Mouse (Mus musculus): ENCODE results near the gene Pdpn.

Gene Pdpn

DNA sequence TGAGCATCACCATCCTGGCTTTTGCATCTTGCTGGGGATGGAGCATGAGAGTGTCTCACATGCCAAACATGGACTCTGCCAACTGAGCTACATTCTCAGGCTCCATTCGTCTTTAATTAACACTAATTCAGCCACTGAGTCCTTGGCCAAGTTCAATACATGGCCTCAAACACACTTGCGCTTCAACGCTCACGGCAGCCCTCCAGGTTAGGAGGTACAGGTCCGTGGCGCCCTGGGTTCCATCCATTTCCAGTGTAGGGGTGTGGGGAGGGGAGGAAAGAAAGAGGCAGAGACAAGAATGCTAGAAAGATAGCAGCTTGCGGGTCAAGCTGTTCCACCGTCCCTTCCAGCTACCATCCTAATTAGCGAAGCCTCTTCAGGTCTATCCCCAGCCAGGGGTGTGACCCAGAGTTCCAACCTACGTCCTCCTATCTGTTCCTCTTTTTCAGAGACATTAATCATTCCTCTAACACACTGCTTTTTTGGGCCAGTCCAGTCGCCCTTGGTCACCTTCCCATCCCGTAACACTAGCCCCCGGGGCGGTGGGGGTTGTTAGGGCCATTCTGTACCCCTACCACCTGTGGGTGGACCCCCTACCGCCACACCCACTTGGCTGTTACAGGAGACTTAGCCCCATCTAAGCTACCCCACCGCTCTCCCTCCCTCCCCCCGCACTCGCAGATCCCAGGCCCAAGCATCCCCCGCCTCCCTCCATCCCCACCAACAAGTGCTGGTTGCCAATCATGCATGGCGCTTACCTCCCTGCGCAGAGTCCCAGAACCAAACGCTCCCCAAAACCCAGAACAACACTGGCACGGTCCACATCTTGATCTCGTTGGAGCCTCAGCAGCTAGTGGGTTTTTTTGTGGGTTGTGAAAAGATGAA, 691 bp downstream of the Pdpn start:
- no peak for DNase-seq (ENCODE audit: low read depth)

DNA sequence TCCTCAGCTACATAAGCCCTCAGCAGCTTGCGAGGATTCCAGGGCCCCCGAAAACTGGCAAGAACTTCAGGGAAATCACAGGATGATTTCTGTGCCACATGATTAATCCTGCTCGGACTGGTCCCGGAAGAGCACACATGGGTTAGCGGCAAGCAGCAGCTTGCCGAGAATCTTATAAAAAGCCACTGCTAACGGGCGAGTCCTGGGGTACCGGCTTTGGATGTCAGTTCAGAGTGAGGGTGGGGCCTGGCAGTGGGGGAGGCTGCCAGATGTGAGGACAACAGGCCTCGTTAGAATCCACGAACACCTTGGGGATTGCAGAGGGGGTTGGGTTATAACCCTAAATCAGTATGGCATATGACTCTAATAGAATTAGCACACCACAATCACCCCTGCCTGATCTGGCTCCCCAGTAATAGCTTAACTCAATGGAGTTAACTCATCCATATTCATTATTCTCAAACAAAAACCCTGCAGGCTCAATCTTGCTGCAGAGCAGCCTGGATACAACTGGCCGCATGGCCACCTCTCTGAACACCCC, 2.3 kb downstream of the Pdpn start:
- no peak for DNase-seq (ENCODE audit: low read depth)

DNA sequence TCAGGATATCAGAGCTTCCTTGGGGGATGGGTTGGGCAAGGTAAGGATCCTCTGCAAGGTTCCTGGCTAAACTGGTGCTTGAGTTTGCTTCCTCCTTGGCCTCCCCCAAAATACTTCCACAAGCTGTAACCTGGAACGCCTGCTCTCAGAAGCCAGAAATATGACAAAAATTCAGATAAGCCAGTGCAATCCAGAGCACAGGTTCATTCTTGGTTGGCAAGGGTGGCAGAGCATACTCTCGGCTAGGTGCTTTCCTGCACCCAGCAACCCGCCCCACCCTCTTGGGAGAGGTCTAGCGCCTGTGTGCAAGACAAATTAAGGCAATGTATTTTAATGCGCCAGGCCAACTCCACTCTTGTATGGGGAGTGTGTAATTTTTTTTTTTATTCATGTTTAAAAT, 3.2 kb downstream of the Pdpn start:
- no peak for DNase-seq (ENCODE audit: low read depth)

DNA sequence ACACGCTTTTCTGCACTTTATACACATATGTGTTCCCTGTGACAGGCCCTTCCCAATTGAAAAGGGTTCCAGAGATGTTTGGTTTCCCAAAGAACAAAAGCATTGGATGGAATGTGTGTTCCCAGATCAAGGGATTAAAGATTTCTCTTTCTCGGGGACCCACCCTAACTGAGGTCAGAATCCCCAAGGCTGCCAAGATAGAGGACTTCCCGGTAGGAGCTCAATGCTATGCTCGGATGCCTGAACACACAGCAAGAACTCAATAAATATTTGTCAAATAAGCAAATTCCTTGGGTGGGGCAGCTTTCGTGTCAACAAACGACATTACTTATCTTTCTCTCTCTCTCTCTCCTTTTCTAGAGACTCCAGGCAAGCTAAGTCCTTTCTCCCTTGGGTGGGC, 5.0 kb downstream of the Pdpn start:
- no peak for DNase-seq (ENCODE audit: low read depth)

DNA sequence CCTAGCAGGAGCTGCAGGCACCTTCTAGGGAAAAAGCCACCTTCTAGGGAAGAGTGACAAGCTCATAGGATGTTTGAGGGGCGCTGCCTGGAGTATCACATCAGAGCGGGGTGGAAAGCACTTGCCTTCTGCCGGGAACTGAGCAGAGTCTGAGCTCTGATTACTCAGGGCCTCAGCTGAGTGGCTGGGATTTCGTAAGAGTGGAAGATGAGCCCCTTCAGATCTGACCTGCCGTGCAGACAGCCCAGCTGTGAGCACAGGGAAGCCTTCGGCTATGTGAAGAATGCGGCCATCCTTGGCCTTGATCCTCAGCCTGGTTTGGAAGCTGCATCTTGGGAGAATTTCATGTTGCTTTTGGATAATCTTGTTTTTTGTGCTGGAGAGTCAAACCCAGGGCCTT, 10.5 kb downstream of the Pdpn start:
- no peak for DNase-seq (ENCODE audit: low read depth)

DNA sequence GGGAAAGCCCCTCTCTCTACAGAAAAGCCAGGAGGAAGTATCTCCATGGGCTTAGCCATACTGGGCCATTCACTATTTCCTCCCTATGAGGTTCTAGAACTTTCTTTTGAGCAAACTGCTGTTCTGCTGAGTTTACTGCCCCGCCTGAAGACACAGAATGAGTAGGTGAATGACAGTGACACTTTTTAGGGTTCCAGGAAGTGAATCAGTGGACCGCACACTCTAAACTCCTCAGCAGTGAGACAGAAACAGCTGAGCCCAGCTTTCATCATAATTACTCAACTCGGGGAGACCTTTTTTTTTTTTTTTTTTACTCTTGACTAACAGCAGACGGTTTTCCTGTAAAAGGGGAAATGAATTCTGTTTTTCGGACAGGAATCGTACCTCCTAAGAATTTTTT, 10.9 kb downstream of the Pdpn start:
- no peak for DNase-seq (ENCODE audit: low read depth)

DNA sequence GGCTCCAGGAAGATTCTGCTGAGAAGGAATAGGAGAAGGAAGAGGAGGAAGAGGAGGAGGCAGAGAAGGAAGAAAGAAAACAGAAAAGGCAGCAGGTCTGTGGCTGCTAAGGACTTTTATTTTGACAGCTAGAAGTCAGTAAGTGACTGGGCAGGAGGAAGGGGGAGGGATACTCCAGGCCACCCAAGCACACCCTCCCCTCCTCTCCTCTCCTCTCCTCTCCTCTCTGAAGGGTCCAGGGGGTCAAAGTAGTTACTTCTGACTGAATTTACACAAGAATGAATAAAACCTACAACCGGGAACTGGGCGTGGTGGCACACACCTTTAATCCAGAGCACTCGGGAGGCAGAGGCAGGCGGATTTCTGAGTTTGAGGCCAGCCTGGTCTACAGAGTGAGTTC, 12.3 kb downstream of the Pdpn start:
- DNase-seq (ENCODE audit: low read depth) = no peak

DNA sequence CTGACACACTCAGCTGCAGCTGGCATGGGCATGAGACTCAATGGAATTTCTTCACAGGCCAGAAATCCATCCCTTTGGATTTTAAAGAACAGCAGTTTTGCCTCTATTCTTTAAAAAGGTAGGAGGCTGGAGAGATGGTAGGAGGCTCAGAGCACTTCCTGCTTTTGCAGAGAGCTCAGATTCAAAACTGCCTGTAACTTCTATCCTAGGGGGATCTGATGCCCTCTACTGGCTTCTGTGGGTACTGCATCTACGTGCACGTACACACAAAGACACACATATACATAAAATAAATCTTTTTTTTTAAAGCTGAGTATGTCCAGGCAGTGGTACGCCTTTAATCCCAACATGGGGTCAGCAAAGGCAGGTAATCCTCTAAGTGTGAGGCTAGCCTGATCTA, 19.2 kb downstream of the Pdpn start:
- no peak for DNase-seq (ENCODE audit: low read depth)

DNA sequence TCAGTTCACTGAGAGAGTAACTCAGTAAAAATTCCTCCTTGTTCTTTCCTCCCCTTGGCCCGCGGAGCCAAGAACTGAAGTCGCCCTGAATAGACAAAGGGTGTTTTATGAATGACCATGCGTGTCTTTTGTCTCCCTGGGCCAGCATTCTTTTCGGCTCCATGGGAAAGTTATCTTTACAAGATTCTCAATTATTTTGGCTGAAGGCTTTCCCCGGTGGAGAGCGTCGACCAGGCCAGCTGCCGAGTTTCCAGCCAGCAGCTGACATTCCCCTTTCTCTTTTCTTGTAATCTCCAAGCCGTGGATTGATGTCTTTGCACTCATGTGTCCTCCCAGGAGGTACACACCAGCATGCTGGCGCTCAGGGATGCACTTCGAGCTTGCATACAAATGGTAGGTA, 19.7 kb downstream of the Pdpn start:
- DNase-seq (ENCODE audit: low read depth) = no peak

DNA sequence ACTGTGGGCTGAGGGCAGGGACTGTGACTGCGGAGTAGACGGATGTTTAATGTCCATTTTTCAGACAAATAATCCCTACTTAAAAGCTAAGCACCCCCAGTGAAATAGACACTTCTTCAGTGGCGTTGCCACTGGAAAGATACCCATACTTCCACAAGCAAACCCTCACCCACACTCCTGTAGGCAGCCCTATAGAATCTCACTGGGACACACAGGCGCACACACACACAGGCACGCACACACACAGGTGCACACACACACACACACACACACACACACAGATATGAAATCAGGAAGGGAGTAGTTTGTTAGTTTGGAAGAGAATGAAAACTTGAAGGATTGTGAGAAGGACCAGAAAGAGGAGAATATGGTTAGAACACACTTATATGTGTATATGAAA, 20.3 kb downstream of the Pdpn start:
- DNase-seq (ENCODE audit: low read depth) = no peak

DNA sequence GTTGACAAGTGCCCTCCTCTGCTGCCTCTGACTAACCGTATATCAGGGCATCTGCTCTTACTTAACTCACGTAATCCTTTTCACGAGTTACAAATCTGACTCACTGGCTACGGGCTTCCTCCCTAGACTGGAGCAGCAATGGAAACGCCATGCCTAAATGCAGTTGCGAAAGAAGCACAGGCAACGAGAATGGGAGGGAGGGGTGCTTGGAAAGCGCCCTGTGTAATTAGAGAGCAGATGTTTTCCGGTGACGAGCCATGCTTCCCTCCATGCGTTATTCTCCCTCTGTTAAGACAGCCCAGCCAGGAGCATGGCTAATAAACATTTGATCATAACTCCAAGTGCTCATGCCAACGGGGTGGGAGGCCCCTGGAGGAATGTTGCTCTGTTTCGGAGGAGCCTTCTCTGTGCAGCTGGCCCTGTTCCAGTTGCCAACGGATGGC, 20.9 kb downstream of the Pdpn start:
- DNase-seq (ENCODE audit: low read depth) = no peak

DNA sequence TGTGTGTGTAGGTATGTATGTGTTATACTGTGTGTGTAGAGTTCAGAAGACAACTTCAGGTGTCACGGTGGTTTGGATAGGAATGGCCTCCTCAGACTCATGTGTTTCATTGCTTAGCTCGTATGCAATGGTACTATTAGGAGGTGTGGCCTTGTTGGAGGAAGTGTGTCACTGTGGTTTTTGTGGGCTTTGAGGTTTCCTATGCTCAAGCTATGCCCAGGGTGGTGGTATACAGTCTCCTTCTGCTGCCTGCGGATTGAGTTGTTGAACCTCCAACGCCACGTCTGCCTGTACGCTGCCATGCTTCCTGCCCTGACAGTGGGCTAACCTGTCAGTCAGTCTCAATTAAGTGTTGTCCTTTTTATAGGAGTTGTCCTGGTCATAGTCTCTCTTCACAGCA, 22.0 kb downstream of the Pdpn start:
- no peak for DNase-seq (ENCODE audit: low read depth)

DNA sequence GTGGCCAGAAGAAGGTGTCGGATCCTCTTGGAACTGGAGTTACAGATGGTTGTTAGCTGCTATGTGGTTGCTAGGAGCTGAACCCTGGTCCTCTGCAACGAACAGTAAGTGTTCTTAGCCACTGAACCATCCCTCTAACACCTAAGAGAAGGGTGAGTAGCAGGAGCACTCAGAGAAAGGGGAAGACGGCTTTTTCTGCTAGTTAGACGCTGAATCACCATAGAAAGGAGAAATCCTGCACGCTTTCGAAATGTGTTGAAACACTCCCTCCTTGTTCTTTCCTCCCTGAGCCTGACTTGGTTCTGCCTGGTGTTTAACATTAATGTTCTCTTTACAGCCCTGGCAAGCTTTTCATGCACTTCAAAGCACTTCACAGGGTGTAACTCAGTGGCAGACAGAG, 27.8 kb downstream of the Pdpn start:
- DNase-seq (ENCODE audit: low read depth) = no peak

DNA sequence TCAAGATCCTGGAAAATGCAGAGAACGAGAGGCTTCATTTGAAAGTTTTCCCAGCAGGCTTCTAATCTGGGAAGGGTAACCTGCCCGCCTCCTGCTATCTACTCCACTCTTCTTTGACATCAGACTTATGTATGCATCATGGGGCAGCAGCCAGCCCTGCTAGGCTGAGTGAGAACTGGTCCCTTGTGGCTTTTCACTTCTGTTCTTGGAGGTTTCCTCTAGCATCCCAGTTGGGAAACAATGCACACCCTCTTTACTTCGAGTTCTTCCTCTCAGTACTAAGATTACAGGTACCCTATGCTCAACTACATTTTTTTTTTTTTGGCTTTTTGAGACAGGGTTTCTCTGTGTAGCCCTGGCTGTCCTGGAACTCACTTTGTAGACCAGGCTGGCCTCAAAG, 28.5 kb downstream of the Pdpn start:
- DNase-seq (ENCODE audit: low read depth) = no peak

DNA sequence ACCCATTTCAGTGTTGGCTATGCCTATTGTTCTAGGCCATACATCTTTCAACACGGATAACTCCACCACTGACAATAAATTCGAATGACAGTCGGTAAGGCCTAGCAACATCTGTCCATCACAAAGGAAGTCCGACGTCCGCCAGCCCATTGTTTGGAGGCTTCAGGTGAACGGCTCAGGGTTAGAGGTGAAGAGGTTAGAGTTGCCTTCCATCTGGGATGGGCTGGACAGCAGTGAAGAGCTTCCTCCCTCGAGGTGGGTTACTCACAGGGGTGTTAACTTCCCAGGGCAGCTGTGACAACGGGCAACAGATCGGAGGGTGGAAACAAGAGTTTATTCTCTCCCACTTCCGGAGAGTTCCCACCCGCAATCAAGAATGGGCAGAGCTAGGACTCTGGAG, 36.7 kb downstream of the Pdpn start:
- no peak for DNase-seq (ENCODE audit: low read depth)

DNA sequence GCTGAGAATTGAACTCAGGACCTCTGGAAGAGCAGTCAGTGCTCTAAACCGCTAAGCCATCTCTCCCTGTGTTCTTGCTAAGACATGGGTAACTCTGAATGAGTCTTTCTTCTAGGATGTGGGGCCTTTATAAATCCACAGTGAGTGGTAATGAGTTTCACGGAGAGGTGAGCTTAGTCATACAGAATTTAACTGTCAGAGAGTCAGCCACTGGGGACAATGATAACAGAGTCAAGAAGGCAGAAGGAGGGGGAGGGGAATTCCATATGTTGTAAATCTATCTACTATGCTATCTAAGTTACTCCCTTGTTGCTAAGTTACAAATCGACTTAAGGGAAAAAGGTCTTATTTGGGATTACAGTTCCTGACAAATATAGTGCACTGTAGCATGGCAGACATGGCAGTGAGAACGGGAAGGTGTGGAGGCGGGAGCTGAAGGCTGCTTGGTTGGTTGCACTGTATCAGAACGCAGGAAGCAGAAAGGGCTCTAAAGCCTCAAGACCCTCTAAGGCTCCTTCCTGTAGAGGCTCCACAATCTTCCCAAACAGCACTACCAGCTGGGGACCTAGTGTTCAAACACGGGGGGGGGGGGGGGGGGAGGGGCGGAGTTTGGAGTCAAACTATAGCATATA, 39.5 kb downstream of the Pdpn start:
- DNase-seq (ENCODE audit: low read depth) = peak; percentile 39

DNA sequence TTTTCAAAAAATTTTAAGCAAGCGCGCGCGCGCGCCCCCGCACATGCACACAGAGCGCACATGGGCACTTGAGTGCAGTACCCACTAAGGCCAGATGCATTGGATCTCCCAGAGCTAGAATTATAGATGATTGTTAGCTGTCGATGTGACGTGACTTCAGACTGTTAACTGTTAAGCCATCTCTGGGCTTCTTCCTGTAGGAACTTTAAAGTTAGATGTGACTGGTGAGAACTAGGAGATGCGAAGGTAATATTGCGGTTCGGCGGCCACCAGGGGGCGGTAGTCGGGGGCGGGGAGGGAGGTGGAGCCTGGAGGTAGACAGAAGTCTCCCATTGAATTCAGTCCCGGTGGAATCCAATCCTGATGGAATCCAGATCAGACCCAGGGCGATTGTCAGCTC, 40.8 kb downstream of the Pdpn start:
- peak; percentile 31 for DNase-seq (ENCODE audit: low read depth)

DNA sequence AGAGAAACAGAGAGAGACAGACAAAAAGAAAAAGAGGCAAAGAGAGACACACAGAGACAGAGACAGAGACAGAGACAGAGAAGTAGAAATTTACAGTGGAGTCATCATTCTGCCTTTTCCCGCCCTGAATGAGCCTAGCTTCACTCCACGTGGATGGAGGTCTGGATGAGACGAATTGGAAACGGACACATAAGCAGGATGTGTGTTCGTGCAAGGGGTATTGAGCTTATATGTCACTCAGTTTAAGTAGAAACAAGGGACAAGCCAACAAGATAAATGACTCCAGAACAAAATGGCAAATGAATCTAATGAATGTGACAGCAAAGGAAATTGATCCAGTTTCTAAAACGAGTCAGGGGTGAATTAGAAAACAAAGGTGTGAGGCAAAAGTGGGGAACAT, 41.4 kb downstream of the Pdpn start:
- DNase-seq (ENCODE audit: low read depth) = no peak

DNA sequence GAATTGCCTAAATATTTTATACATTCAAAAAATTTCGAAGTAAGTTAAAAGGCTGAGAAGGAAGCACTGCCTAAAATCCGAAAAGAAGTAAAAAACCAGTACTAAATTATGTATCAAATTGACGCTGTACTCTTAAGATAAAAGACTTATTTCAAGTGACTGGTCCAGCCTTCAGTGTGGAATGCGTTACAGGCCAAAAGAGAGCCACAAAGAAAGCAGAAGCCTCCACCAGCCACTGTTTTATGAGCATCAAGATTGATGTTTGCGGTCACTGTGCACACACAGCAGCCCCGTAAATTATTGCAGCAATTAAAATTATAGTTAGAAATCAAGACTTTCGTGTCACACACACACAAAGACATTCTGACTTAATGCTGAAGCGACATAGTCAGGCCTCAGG, 43.8 kb downstream of the Pdpn start:
- DNase-seq (ENCODE audit: low read depth) = no peak

DNA sequence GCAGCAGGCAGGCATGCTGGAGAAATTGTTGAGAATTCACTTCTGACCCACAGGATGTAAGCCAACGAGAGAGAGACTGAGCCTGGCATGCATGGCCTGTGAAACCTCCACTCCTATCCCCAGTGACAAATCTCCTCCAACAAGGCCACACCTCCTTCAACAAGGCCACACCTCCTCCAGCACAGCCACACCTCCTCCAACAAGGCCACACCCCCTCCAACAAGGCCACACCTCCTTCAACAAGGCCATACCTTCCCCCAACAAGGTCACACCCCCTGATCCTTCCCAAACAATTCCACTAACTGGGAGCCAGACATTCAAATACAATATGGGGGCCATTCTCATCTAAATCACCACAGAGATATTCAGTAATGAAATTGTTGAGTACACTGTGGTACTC, 46.0 kb downstream of the Pdpn start:
- no peak for DNase-seq (ENCODE audit: low read depth)

DNA sequence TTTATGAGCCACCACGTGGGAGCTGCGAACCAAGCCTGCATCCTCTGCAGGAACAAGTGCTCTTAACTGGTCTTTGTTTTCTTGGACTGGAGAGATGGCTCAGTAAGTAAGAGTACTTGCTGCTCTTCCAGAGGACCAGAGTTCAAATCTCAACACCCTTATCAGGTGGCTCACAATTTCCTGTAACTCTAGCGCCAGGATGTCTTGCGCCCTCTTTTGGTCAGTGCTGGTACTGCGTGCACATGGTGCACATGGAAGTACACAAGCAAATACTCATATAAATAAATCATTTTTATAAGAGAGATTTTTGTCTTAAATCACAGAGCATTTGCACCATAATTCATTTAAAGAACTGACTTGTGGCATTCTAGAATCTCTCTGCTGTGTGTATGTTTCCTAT, 51.3 kb downstream of the Pdpn start:
- peak; percentile 29 for DNase-seq (ENCODE audit: low read depth)

DNA sequence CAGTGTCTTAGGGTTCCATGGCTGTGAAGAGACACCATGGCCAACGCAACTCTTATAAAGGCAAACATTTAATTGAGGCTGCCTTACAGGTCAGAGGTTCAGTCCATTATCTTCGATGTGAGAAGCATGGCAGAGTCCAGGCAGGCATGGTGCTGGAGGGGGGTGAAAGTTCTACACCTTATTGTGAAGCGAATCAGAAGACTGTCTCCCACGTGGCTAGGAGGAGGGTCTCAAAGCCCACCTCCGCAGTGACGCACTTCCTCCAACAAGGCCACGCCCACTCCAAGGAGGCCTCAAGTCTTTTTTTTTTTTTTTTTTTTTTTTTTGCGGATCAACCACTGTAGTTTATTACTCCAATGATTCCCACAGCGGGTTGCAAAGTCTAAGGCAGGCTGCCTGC, 58.1 kb downstream of the Pdpn start:
- no peak for DNase-seq (ENCODE audit: low read depth)

DNA sequence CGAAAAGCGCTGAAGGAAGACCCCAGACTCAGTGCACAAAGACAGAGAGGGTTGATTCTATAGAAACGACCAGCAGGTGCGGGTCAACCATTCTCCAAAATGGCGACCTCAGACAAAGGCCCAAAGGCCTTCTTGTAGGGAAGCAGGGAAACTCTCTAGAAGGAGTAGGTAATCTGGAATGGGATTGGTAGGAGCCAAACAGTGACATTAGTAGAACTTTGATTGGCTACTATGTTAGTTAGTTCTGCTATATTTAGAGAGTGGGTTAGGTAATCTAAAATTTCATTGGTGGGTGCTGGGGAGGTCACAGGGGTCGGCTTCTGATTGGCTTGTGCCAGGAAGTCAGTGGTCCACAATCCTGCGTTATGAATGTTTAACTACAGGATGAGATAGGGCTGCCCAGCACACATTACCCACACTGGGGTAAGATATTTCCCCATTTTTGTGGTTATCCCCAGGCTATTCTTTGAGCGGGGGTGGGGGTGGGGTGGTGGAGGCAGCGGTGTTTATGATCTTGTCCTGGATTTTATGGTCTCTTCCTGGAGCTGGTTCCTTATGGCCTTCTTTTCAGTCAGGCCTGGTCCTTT, 59.7 kb downstream of the Pdpn start:
- DNase-seq (ENCODE audit: low read depth) = no peak
